Mouse (Mus musculus) small intestine, adult 2 months (tissue): ENCODE measurements around the gene Apobec4.
"Not testable (repeated sequence)": the region's sequence is repeated elsewhere in the genome, so short reads cannot be mapped to it uniquely, and the experiment has no call there.

Experiments
- CTCF ChIP-seq: fragments of 200-500 bp; IDR thresholded peaks from 2 replicates; pipeline ENCODE4 v1.5.1; 2012; ENCODE audit warnings: low read depth, mild to moderate bottlenecking, control low read depth, inconsistent platforms, low read length, moderate library complexity, mixed read lengths; ENCODE audit not compliant: insufficient replicate concordance, insufficient read length; ENCODE audit errors: extremely low read depth
- POLR2A ChIP-seq: fragments of 200-500 bp; IDR thresholded peaks from 2 replicates; pipeline ENCODE4 v1.6.1; 2012; ENCODE audit warnings: low read depth, mild to moderate bottlenecking, control low read depth, inconsistent platforms, low read length, moderate library complexity

DNA sequence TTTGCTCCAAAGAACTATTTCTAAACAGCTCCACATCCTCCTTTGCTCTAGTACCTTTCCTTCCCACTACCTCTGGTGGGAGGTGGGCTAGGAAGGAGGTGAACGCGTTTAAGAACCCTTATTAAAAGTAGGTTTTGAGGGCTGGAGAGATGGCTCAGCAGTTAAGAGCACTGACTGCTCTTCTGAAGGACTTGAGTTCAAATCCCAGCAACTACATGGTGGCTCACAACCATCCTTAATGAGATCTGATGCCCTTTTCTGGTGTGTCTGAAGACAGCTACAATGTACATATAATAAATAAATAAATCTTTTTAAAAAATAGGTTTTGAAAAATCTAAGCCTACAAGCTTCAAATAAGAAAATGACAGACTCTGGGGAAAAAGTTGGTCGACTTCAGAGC is 35.1 kb downstream of the Apobec4 start:
- not testable (repeated sequence) for TF ChIP-seq CTCF, POLR2A
